Mouse (Mus musculus) stomach, embryonic 15.5 days (tissue): ENCODE measurements around the gene Cyren. TPM values are rescaled to one million over a fixed set of nuclear protein-coding genes. Genes with fewer than 3 reads are reported as not detected.

ENCODE experiments used
- ATAC-seq: fragments of 200-750 bp; cut with Nextera tagmentation; 2 replicates; pipeline ENCODE4 v1.8.0; 2017; ENCODE audit warnings: low read depth, moderate number of reproducible peaks, moderate TSS enrichment; ENCODE audit not compliant: insufficient read depth, low FRiP score
- H3K27ac ChIP-seq: fragments of 300-500 bp; sonication (generic); 2 replicates; pipeline ENCODE4 v1.5.1; 2015; ENCODE audit warnings: mild to moderate bottlenecking, inconsistent platforms
- H3K27me3 ChIP-seq: fragments of 300-500 bp; sonication (generic); replicated peaks from 2 replicates; pipeline ENCODE4 v1.6.1; 2015; ENCODE audit warnings: inconsistent platforms
- H3K36me3 ChIP-seq: fragments of 300-500 bp; sonication (generic); 2 replicates; pipeline ENCODE4 v1.6.1; 2015; ENCODE audit warnings: inconsistent platforms
- H3K4me1 ChIP-seq: fragments of 300-500 bp; sonication (generic); 2 replicates; pipeline ENCODE4 v1.6.1; 2015; ENCODE audit warnings: inconsistent platforms
- H3K4me2 ChIP-seq: fragments of 300-500 bp; sonication (generic); 2 replicates; pipeline ENCODE4 v1.6.1; 2015; ENCODE audit warnings: mild to moderate bottlenecking, inconsistent platforms
- H3K4me3 ChIP-seq: fragments of 300-500 bp; sonication (generic); replicated peaks from 2 replicates; pipeline ENCODE4 v1.5.1; 2015; ENCODE audit warnings: inconsistent platforms
- H3K9ac ChIP-seq: fragments of 300-500 bp; sonication (generic); 2 replicates; pipeline ENCODE4 v1.6.1; 2015; ENCODE audit warnings: inconsistent platforms
- H3K9me3 ChIP-seq: fragments of 300-500 bp; sonication (generic); 2 replicates; pipeline ENCODE4 v1.6.1; 2016; ENCODE audit warnings: inconsistent platforms
- WGBS: fragments of 180-500 bp; shearing (Covaris S2); methylation state at CpG from one replicate; pipeline ENCODE4 v1.1.7; 2015; 5-methylcytosine and 5-hydroxymethylcytosine counted together
- polyA plus RNA-seq: library from polyadenylated mRNA; unstranded; fragments of >200 nt; fragmentation: Nextera tagmentation; extraction: Ambion mirVana; gene quantifications from 2 replicates; pipeline ENCODE4 v1.2.1, GENCODE M21; 2015

The Cyren gene
- polyA plus RNA-seq, 1 experiment from 2014 or later, result 12.5 TPM

DNA sequence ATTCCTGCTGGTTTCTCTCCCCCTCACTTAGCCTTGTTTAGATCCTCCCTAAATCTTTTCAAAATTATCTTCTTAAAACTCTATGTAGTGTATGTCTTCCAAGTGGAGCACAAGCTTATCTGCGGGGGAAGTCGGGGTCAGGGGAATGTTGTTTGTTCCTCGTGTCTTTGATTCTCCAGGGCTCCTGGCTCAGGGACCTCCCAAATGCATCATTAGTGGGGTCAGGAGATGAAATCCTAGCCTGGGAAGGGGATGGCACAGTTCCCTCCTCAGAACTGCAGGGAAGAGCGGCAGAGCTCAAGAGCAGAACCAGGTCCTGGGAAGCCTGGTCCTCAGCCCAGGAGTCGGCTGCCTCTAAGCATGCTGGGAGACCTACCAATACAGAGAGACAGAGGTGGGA is 12.6 kb downstream of the Cyren start:
- H3K36me3 ChIP-seq, result no peaks in the 10 kb centered on the region
- no peaks in the 10 kb centered on the region for H3K27me3 ChIP-seq
- no peak for ATAC-seq
- H3K9ac ChIP-seq, result no peak overlapping the region
- peaks cover 33% of the 10 kb centered on the region for H3K4me1 ChIP-seq
- H3K4me3 ChIP-seq, result no peak overlapping the region
- 40% methylated on average over 5 of the region's 5 CpGs for WGBS
- H3K4me2 ChIP-seq, result no peak overlapping the region
- H3K27ac ChIP-seq, result 0 out of 2 replicates have a peak overlapping the region, but pooled peaks have one; percentile 59
- no peaks in the 10 kb centered on the region for H3K9me3 ChIP-seq

DNA sequence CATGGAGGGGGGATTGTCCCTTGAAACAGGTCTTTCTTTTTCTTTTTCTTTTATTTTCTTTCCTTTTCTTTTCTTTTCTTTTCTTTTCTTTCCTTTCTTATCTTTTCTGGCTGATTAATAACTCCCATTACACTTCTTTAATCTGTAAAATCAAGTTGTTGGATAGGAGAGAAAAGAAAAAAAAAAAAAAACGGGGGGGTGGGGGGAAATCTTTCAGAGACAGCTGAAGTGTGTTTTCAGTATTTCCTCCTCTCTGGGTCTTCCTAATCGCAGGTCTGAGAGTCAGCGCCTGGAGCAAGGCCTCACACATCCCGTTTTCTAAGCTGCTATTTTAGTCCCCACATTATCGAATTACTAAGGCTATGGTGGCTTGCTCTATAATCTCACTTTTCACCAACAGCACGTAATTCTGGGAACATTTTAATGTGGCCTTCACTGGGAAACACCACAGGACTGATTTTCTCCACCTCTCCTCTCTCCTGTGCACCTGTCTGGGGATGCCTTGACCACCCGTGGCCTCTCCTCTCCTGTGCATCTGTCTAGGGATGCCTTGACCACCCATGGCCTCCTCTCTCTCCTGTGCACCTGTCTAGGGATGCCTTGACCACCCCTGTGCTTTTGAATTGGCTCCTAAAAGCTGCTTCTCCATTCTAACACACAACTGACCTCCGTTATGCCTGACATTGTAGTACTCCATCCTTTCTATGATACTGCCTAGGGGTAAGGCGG is 13.9 kb downstream of the Cyren start:
- Histone ChIP-seq H3K9ac (no peak overlapping the region), H3K27ac (no peak overlapping the region), H3K9me3 (no peaks in the 10 kb centered on the region), H3K4me1 (peaks cover 27% of the 10 kb centered on the region), H3K4me2 (no peak overlapping the region), H3K27me3 (no peaks in the 10 kb centered on the region), H3K36me3 (no peaks in the 10 kb centered on the region), H3K4me3 (no peak overlapping the region)
- WGBS, result 61% methylated on average over 9 of the region's 9 CpGs
- ATAC-seq, result no peak

DNA sequence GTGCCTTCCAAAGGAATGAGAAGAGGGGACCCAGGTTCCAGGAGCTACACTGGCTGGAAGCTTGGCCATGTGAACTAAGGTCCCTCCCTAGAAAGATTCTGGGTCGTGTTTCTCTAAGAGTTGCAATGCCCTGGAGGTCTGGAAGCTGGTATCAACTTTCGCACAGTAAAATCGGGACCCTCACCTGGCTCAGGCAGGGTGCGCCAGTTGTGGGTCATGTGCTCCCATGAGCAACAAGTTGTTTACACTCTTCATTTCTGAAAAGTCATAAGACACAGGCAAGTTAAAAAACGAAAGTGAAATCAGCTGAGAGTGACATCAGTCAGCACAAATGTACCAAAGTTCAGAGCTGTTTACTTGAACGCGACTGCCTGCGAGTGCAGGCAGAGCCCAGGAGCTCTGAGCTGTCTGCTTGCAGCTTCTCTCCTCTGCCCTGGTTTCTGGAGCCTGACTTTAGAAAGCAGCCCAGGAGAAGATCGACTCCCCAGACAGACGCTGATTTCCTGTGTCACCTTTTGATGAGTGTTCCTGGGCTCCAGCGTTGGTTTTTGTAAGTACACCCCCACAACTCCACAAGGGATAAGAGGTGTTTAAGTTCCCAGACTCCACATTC is 15.0 kb downstream of the Cyren start, which contains the start of gene Tmem140:
TSS of gene Tmem140 (plus strand) at position 356 of the 613 bp plus-strand sequence.
- Histone ChIP-seq H3K36me3 (no peaks in the 10 kb centered on the region), H3K9ac (no peak within 1 kb of the TSS), H3K27ac (peak within 1 kb of the TSS; percentile 31; the same call in 1 of the 2 replicates), H3K4me3 (peak within 1 kb of the TSS; percentile 33), H3K4me2 (peak within 1 kb of the TSS; percentile 51), H3K4me1 (peaks cover 27% of the 10 kb centered on the region), H3K9me3 (no peaks in the 10 kb centered on the region), H3K27me3 (no peaks in the 10 kb centered on the region)
- WGBS, result 20% methylated on average over 11 of the region's 11 CpGs
- ATAC-seq, result 0 out of 2 replicates have a peak, but pooled peaks have one; percentile 15

DNA sequence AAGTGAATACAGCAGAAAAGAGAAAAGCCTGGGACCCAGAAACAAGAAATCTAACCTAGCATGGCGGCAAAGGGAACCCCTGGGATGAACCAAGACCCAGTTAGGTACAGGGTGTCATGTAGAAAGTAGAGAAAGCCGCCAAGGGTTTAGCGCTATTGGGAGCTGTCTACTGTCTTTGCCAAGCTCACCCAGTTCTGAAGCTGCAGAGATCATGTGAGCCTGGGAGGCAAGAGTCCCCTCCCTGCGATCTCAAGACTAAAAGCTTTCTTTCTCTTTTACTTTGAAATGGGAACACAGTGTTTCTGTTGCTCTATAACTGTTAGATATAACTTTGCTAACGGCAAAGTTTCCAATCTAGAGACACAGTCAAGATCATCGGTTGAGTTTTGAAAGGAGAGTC is 15.5 kb downstream of the Cyren start:
- Histone ChIP-seq H3K4me3 (peak overlapping the region; percentile 33; the same call in 1 of the 2 replicates), H3K27ac (peak overlapping the region; percentile 31; the same call in 1 of the 2 replicates), H3K36me3 (no peaks in the 10 kb centered on the region), H3K9ac (no peak overlapping the region), H3K27me3 (no peaks in the 10 kb centered on the region), H3K4me2 (peak overlapping the region; percentile 51), H3K4me1 (peaks cover 25% of the 10 kb centered on the region), H3K9me3 (no peaks in the 10 kb centered on the region)
- 84% methylated on average over 6 of the region's 6 CpGs for WGBS
- ATAC-seq, result no peak

DNA sequence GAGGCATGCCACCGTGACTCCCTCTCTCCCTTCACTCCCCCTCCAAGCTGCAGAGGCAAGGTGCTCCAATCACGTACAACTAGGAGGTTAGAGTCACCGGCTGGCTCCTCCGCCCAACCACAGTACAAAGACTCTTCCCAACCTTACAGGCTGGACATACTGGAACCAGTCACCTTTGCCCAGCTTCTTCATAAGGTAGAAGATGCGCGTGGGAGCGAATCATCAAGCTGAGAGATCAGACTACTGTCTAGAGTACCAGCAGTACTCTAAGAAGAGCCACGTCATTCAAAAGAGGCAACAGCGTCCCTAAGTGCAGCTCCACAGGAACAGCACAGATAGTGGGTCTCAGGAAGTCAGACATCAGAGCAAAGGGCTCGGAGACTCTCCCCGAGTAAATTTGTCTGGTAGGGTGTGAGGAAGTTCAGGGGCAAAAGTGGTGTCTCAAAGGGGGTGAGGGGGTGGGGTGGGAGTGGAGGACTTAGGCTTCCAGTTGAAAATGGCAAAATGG is 16.3 kb downstream of the Cyren start:
- Histone ChIP-seq H3K27ac (no peak overlapping the region), H3K36me3 (no peaks in the 10 kb centered on the region), H3K4me1 (peaks cover 20% of the 10 kb centered on the region), H3K9me3 (no peaks in the 10 kb centered on the region), H3K27me3 (no peaks in the 10 kb centered on the region), H3K9ac (no peak overlapping the region), H3K4me2 (no peak overlapping the region), H3K4me3 (no peak overlapping the region)
- ATAC-seq, result no peak
- 85% methylated on average over 11 of the region's 11 CpGs for WGBS

DNA sequence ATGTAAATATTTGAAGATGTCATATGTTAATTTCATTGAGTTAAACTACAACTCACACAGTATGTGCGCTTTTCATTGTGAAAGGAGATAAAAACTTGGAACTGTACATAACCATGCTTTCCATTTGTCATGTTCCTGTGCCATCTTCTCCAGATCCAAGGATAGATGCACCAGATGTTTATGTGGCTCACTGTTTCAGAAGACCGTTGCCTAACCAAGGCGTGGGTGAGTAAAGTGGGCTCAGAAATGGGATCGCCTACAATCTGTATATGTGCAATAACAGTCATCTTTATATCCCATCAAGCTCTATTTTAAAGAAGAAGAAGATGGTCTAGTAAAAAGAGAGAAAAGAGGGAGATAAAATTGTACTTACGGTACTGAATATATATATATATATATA is 45.5 kb downstream of the Cyren start:
- no peak overlapping the region for H3K4me2 ChIP-seq
- H3K36me3 ChIP-seq, result no peaks in the 10 kb centered on the region
- no peak overlapping the region for H3K27ac ChIP-seq
- no peaks in the 10 kb centered on the region for H3K27me3 ChIP-seq
- H3K4me3 ChIP-seq, result no peak overlapping the region
- H3K9ac ChIP-seq, result no peak overlapping the region
- H3K4me1 ChIP-seq, result no peaks in the 10 kb centered on the region
- 93% methylated on average over 5 of the region's 5 CpGs for WGBS
- no peak for ATAC-seq
- H3K9me3 ChIP-seq, result no peaks in the 10 kb centered on the region

DNA sequence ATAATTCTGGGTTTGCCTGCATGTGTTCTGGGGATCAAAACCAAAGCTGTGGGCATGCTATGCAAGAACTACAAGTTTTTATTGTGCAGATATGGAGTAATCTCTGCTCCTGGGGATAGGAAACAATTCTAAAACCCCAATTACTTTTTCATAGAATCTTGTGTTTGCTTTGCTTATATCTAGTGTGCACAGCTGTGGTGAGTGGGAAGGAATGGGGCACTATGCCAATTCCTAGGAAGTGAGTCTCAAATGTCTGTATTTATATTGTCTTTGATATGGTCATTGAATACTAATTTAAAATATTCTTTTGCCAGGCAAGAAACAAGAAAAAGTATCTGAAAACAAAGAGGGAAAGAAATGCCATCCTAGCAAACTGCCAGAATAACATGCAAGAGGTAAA is 53.5 kb downstream of the Cyren start:
- no peaks in the 10 kb centered on the region for H3K27me3 ChIP-seq
- H3K27ac ChIP-seq, result no peak overlapping the region
- no peak for ATAC-seq
- no peak overlapping the region for H3K4me2 ChIP-seq
- no peaks in the 10 kb centered on the region for H3K9me3 ChIP-seq
- no peak overlapping the region for H3K9ac ChIP-seq
- no peaks in the 10 kb centered on the region for H3K36me3 ChIP-seq
- H3K4me1 ChIP-seq, result no peaks in the 10 kb centered on the region
- no peak overlapping the region for H3K4me3 ChIP-seq

Other genes with a start within 250 kb of the Cyren start
- 6.6 and 6.9 TPM in 2 replicates for gene Agbl3, start 97.6 kb downstream of the Cyren start, polyA plus RNA-seq
- gene Tmem140, start 14.9 kb downstream of the Cyren start, polyA plus RNA-seq, result 1.8 and 2.5 TPM in 2 replicates
- 9.0 and 9.1 TPM in 2 replicates for gene Wdr91, start 32.8 kb upstream of the Cyren start, polyA plus RNA-seq
- gene Stra8, start 42.1 kb upstream of the Cyren start, polyA plus RNA-seq, result not detected in 2 replicates
- gene Slc23a4, start 110.3 kb upstream of the Cyren start, polyA plus RNA-seq, result 4.0 and 4.2 TPM in 2 replicates